Mouse (Mus musculus) embryonic facial prominence, embryonic 12.5 days (tissue): ENCODE data around the gene Tax1bp3. TPM values are rescaled to one million over a fixed set of nuclear protein-coding genes. Genes with fewer than 3 reads are reported as not detected.

Experiments
- ATAC-seq: fragments of 200-750 bp; cut with Nextera tagmentation; 2 replicates; pipeline ENCODE4 v1.8.0; 2017; ENCODE audit not compliant: insufficient number of reproducible peaks, insufficient read depth, low FRiP score, low TSS enrichment
- H3K27ac ChIP-seq: fragments of 300-500 bp; sonication (generic); 2 replicates; pipeline ENCODE4 v1.5.1; 2016; ENCODE audit warnings: mild to moderate bottlenecking
- H3K27me3 ChIP-seq: fragments of 300-500 bp; sonication (generic); 2 replicates; pipeline ENCODE4 v1.6.1; 2016; ENCODE audit warnings: mild to moderate bottlenecking, moderate library complexity
- H3K36me3 ChIP-seq: fragments of 300-500 bp; sonication (generic); 2 replicates; pipeline ENCODE4 v1.6.1; 2016; ENCODE audit warnings: mild to moderate bottlenecking
- H3K4me1 ChIP-seq: fragments of 300-500 bp; sonication (generic); 2 replicates; pipeline ENCODE4 v1.6.1; 2016
- H3K4me2 ChIP-seq: fragments of 300-500 bp; sonication (generic); replicated peaks from 2 replicates; pipeline ENCODE4 v1.6.1; 2016; ENCODE audit warnings: mild to moderate bottlenecking, moderate library complexity
- H3K4me3 ChIP-seq: fragments of 300-500 bp; sonication (generic); 2 replicates; pipeline ENCODE4 v1.5.1; 2016; ENCODE audit warnings: mild to moderate bottlenecking
- H3K9ac ChIP-seq: fragments of 300-500 bp; sonication (generic); 2 replicates; pipeline ENCODE4 v1.6.1; 2016; ENCODE audit warnings: mild to moderate bottlenecking, moderate library complexity
- H3K9me3 ChIP-seq: fragments of 300-500 bp; sonication (generic); 2 replicates; pipeline ENCODE4 v1.6.1; 2016; ENCODE audit warnings: mild to moderate bottlenecking, moderate library complexity
- WGBS: fragments of 180-500 bp; shearing (Covaris S2); methylation state at CpG from one replicate; pipeline ENCODE4 v1.1.7; 2016; 5-methylcytosine and 5-hydroxymethylcytosine counted together
- polyA plus RNA-seq: library from polyadenylated mRNA; unstranded; fragments of >200 nt; fragmentation: Nextera tagmentation; extraction: Ambion mirVana; gene quantifications from 2 replicates; pipeline ENCODE4 v1.2.1, GENCODE M21; 2016

Gene Tax1bp3
- polyA plus RNA-seq = 206 and 211 TPM in 2 replicates

GRCm38 (mm10) chr11:73176608-73177508, at the start of gene Tax1bp3, which contains the start of gene Emc6:
TSS of gene Tax1bp3 (plus strand) at chr11:73177083.
TSS of gene Emc6 (minus strand) at chr11:73177037.
- Histone ChIP-seq H3K9me3 (no peaks in the 10 kb centered on the region), H3K4me2 (peak within 1 kb of the TSS; percentile 74), H3K4me3 (peak within 1 kb of the TSS; percentile 96), H3K4me1 (peaks cover 15% of the 10 kb centered on the region), H3K36me3 (peaks cover 22% of the 10 kb centered on the region), H3K27ac (peak within 1 kb of the TSS; percentile 95), H3K9ac (peak within 1 kb of the TSS; percentile 93), H3K27me3 (no peaks in the 10 kb centered on the region)
- ATAC-seq = peak; percentile 96
- under 1% methylated on average over 81 of the region's 81 CpGs for WGBS

- H3K9ac ChIP-seq = no peak overlapping the region
- H3K9me3 ChIP-seq = no peaks in the 10 kb centered on the region
- H3K4me2 ChIP-seq = no peak overlapping the region
- H3K36me3 ChIP-seq = peaks cover 20% of the 10 kb centered on the region; the same call in 1 of the 2 replicates
- WGBS = 85% methylated on average over 7 of the region's 7 CpGs
- no peak overlapping the region for H3K4me3 ChIP-seq
- no peak overlapping the region for H3K27ac ChIP-seq
- ATAC-seq = no peak
- peaks cover 21% of the 10 kb centered on the region for H3K4me1 ChIP-seq
- H3K27me3 ChIP-seq = no peaks in the 10 kb centered on the region
Observed at GRCm38 (mm10) chr11:73131020-73131419, 45.9 kb upstream of the Tax1bp3 start.

GRCm38 (mm10) chr11:73132999-73133398, 43.9 kb upstream of the Tax1bp3 start:
- no peak overlapping the region for H3K27ac ChIP-seq
- no peak overlapping the region for H3K4me3 ChIP-seq
- no peaks in the 10 kb centered on the region for H3K27me3 ChIP-seq
- peaks cover 18% of the 10 kb centered on the region; the same call in 1 of the 2 replicates for H3K36me3 ChIP-seq
- H3K9me3 ChIP-seq = no peaks in the 10 kb centered on the region
- no peak for ATAC-seq
- WGBS = 95% methylated on average over 6 of the region's 6 CpGs
- H3K4me1 ChIP-seq = peaks cover 36% of the 10 kb centered on the region
- H3K9ac ChIP-seq = no peak overlapping the region
- no peak overlapping the region for H3K4me2 ChIP-seq

GRCm38 (mm10) chr11:73134222-73134621, 42.7 kb upstream of the Tax1bp3 start:
- Histone ChIP-seq H3K4me3 (no peak overlapping the region), H3K36me3 (peaks cover 18% of the 10 kb centered on the region; the same call in 1 of the 2 replicates), H3K9ac (no peak overlapping the region), H3K9me3 (no peaks in the 10 kb centered on the region), H3K27me3 (no peaks in the 10 kb centered on the region), H3K27ac (no peak overlapping the region), H3K4me2 (0 out of 2 replicates have a peak overlapping the region, but pooled peaks have one; percentile 6), H3K4me1 (peaks cover 36% of the 10 kb centered on the region)
- no peak for ATAC-seq
- 86% methylated on average over 5 of the region's 5 CpGs for WGBS

- Histone ChIP-seq H3K4me2 (peak overlapping the region; percentile 85), H3K4me3 (peak overlapping the region; percentile 65), H3K4me1 (peaks cover 36% of the 10 kb centered on the region), H3K9me3 (no peaks in the 10 kb centered on the region), H3K9ac (peak overlapping the region; percentile 69; the same call in 1 of the 2 replicates), H3K27ac (no peak overlapping the region), H3K36me3 (peaks cover 18% of the 10 kb centered on the region; the same call in 1 of the 2 replicates), H3K27me3 (no peaks in the 10 kb centered on the region)
- WGBS = 87% methylated on average over 6 of the region's 6 CpGs
- no peak for ATAC-seq
Observed at GRCm38 (mm10) chr11:73136587-73136986, 40.3 kb upstream of the Tax1bp3 start.

- 48% methylated on average over 11 of the region's 11 CpGs for WGBS
- Histone ChIP-seq H3K27me3 (no peaks in the 10 kb centered on the region), H3K9ac (peak overlapping the region; percentile 69), H3K4me1 (peaks cover 36% of the 10 kb centered on the region), H3K4me3 (peak overlapping the region; percentile 65), H3K27ac (no peak overlapping the region), H3K36me3 (peaks cover 17% of the 10 kb centered on the region; the same call in 1 of the 2 replicates), H3K9me3 (no peaks in the 10 kb centered on the region), H3K4me2 (peak overlapping the region; percentile 85)
- no peak for ATAC-seq
Observed at GRCm38 (mm10) chr11:73137116-73137515, 39.8 kb upstream of the Tax1bp3 start.

- Histone ChIP-seq H3K27me3 (no peaks in the 10 kb centered on the region), H3K36me3 (peaks cover 10% of the 10 kb centered on the region; the same call in 1 of the 2 replicates), H3K4me2 (peak within 1 kb of the TSS; percentile 85), H3K4me1 (peaks cover 36% of the 10 kb centered on the region), H3K27ac (no peak within 1 kb of the TSS), H3K9me3 (no peaks in the 10 kb centered on the region), H3K4me3 (peak within 1 kb of the TSS; percentile 65), H3K9ac (peak within 1 kb of the TSS; percentile 69)
- WGBS = under 1% methylated on average over 84 of the region's 84 CpGs
- peak; percentile 92 for ATAC-seq
Observed at GRCm38 (mm10) chr11:73137591-73138501, 39.0 kb upstream of the Tax1bp3 start, which contains the start of gene Haspin. TSS of gene Haspin (minus strand) at chr11:73138294.

- Histone ChIP-seq H3K36me3 (no peaks in the 10 kb centered on the region), H3K9ac (no peak overlapping the region)
- ATAC-seq = no peak
Observed at GRCm38 (mm10) chr11:73144261-73144681, 32.6 kb upstream of the Tax1bp3 start.

GRCm38 (mm10) chr11:73146026-73146974, 30.6 kb upstream of the Tax1bp3 start:
- no peak overlapping the region for H3K4me2 ChIP-seq
- H3K36me3 ChIP-seq = no peaks in the 10 kb centered on the region
- H3K4me3 ChIP-seq = no peak overlapping the region
- no peaks in the 10 kb centered on the region for H3K27me3 ChIP-seq
- H3K9ac ChIP-seq = no peak overlapping the region
- no peak overlapping the region for H3K27ac ChIP-seq
- H3K9me3 ChIP-seq = no peaks in the 10 kb centered on the region
- ATAC-seq = no peak
- H3K4me1 ChIP-seq = no peaks in the 10 kb centered on the region
- WGBS = 47% methylated on average over 11 of the region's 11 CpGs

More at GRCm38 (mm10) chr11:73144261-73144681, 32.6 kb upstream of the Tax1bp3 start:
- H3K4me2 ChIP-seq = no peak overlapping the region
- WGBS = 71% methylated on average over 1 of the region's 1 CpGs
- no peaks in the 10 kb centered on the region for H3K4me1 ChIP-seq
- no peak overlapping the region for H3K4me3 ChIP-seq
- no peak overlapping the region for H3K27ac ChIP-seq
- H3K27me3 ChIP-seq = no peaks in the 10 kb centered on the region
- no peaks in the 10 kb centered on the region for H3K9me3 ChIP-seq

- H3K27me3 ChIP-seq = no peaks in the 10 kb centered on the region
- no peak overlapping the region for H3K4me2 ChIP-seq
- no peak overlapping the region for H3K27ac ChIP-seq
- H3K9me3 ChIP-seq = no peaks in the 10 kb centered on the region
- no peak overlapping the region for H3K4me3 ChIP-seq
- 48% methylated on average over 7 of the region's 7 CpGs for WGBS
- no peak overlapping the region for H3K9ac ChIP-seq
- H3K36me3 ChIP-seq = no peaks in the 10 kb centered on the region
- ATAC-seq = no peak
- H3K4me1 ChIP-seq = no peaks in the 10 kb centered on the region
Observed at GRCm38 (mm10) chr11:73146975-73147365, 29.9 kb upstream of the Tax1bp3 start.
